Mouse (Mus musculus): ENCODE data around the gene 9330182O14Rik. TPM values are rescaled to one million over a fixed set of nuclear protein-coding genes. Genes with fewer than 3 reads are reported as not detected.
A peak's percentile ranks its signal among the peaks of the same experiment; 100 is the strongest.

The 9330182O14Rik gene
- polyA plus RNA-seq (2014; fragmentation: Nextera tagmentation; extraction: Ambion mirVana) = not detected in 2 replicates

DNA sequence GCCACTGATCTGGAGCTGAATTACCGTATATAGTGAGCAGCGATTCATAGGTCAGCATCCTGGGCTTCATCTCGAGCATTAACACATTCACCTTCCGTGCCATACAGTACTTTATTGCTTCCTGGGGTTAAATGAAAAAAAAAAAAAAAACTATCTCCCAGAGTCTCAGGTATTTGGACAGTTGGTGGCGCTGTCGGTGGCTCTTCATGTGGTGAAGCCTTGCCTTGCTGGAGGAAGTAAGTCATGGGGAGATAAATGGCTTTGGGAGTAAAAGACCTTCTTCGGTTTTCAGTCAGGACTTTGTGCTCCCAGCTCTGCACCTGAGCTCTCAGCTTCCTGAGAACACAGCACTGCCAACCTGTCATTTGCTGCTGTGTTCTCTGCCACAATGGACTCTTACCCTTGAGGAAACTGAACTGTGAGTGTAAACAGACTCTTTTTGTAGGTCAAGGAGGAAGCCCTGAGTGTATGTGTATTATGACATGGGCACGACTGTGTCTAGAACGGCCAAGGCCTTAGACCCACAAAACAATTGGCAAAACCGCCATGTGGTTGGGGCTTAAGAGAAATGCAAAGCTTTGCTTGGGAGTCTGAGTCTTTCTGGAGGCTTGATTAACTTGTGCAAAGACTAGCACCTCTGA lies at the start of gene 9330182O14Rik:
9330182O14Rik (plus strand) TSS at position 214 of the 641 bp plus-strand sequence.
- no peak for ATAC-seq (ENCODE audit: insufficient number of reproducible peaks, insufficient read depth, low FRiP score, low read depth)
- Histone ChIP-seq H3K4me1 (ENCODE audit: control insufficient read depth, insufficient read depth, low read length) (no peaks in the 10 kb centered on the region), H3K9ac (replicated peaks; ENCODE audit: low read depth, low read length) (no peak within 1 kb of the TSS), H3K27me3 (ENCODE audit: control insufficient read depth, insufficient read depth, low read length) (no peaks in the 10 kb centered on the region), H3K27ac (ENCODE audit: low read length) (no peak within 1 kb of the TSS), H3K36me3 (ENCODE audit: control insufficient read depth, insufficient read depth, low read length) (no peaks in the 10 kb centered on the region), H3K9me3 (ENCODE audit: control insufficient read depth, low read depth, low read length) (no peaks in the 10 kb centered on the region), H3K4me3 (ENCODE audit: low read depth, low read length) (no peak within 1 kb of the TSS), H3K4me2 (replicated peaks; ENCODE audit: low read depth, low read length) (no peak within 1 kb of the TSS)
- 47% methylated on average over 10 of the region's 10 CpGs for WGBS

DNA sequence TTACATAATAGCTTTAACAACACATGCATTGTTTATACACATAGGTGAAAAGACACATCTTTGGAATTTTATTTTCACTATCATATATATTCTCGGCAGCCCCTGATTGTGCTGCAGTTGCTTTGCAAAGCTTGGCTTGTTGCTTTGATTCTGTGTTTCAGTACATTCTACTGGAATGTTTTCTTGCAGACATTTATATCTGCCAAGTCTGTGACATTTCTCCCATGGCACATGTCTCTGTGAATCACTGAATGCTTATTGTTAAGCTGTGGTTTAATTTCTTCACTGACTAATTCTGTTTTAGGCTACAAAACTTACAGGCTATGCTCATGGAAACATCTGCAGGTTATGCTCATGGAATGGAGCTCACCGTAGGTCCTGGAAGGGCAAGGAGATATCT lies 30.9 kb upstream of the 9330182O14Rik start:
- Histone ChIP-seq H3K9me3 (ENCODE audit: control insufficient read depth, low read depth, low read length) (no peaks in the 10 kb centered on the region), H3K4me2 (replicated peaks; ENCODE audit: low read depth, low read length) (no peak overlapping the region), H3K9ac (replicated peaks; ENCODE audit: low read depth, low read length) (no peak overlapping the region), H3K4me1 (ENCODE audit: control insufficient read depth, insufficient read depth, low read length) (no peaks in the 10 kb centered on the region), H3K36me3 (ENCODE audit: control insufficient read depth, insufficient read depth, low read length) (no peaks in the 10 kb centered on the region), H3K4me3 (ENCODE audit: low read depth, low read length) (no peak overlapping the region), H3K27me3 (ENCODE audit: control insufficient read depth, insufficient read depth, low read length) (no peaks in the 10 kb centered on the region), H3K27ac (ENCODE audit: low read length) (no peak overlapping the region)
- ATAC-seq (ENCODE audit: insufficient number of reproducible peaks, insufficient read depth, low FRiP score, low read depth) = no peak
- WGBS = 84% methylated on average over 2 of the region's 2 CpGs

DNA sequence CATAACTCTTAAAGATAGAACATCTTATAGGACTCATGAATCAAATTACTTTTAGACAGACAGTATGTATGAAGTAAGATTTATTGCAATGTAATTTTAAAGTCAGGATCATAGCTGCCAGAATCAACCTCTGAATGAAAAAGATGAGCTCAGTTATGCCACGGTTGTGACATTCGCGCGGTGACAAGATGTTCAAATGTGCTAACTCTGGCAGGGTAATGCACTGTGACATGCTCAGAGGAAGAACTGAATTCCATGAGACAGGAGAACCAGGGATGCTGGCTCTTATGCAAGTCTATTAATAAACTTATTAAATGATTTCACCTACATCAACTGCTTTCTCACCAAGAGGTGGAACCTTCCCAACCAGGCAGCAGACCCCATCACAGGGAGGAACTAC lies 28.5 kb upstream of the 9330182O14Rik start:
- no peaks in the 10 kb centered on the region for H3K27me3 ChIP-seq (ENCODE audit: control insufficient read depth, insufficient read depth, low read length)
- no peak overlapping the region for H3K4me2 ChIP-seq (replicated peaks; ENCODE audit: low read depth, low read length)
- 84% methylated on average over 4 of the region's 4 CpGs for WGBS
- ATAC-seq (ENCODE audit: insufficient number of reproducible peaks, insufficient read depth, low FRiP score, low read depth) = no peak
- no peak overlapping the region for H3K27ac ChIP-seq (ENCODE audit: low read length)
- no peak overlapping the region for H3K9ac ChIP-seq (replicated peaks; ENCODE audit: low read depth, low read length)
- H3K9me3 ChIP-seq (ENCODE audit: control insufficient read depth, low read depth, low read length) = no peaks in the 10 kb centered on the region
- no peak overlapping the region for H3K4me3 ChIP-seq (ENCODE audit: low read depth, low read length)
- no peaks in the 10 kb centered on the region for H3K4me1 ChIP-seq (ENCODE audit: control insufficient read depth, insufficient read depth, low read length)
- no peaks in the 10 kb centered on the region for H3K36me3 ChIP-seq (ENCODE audit: control insufficient read depth, insufficient read depth, low read length)

DNA sequence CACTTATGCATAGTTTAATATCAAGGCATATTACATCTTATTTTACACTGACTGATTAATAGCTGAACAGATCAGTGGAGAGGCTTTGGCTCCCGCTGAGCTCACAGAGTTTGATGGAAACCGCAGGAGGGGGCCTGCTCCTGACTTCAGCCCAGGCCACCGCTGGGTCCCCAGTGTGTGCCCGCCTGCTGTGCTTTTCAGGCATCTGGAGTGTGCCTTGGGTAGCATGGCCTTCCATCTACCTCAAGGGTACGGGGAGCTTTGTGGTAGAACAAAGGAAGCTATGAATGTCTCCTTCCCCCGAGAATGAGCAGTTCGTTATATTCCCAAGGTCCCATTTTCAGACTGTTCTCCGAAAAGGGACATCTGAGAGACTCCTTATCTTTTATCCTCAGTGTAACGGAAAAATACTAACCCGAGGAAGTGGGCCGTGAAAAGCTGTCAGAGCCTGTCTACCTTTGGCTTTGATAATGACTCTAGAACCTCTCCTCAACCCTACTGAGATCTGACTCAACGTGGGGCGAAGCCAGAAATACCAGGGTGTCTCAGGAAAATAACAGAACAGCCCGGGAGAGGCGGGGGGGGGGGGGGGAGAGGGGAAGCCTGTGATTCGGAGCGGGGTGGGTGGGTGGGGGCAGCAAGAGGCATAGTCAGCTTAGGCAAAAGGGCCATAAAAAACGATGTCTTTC lies 20.1 kb upstream of the 9330182O14Rik start:
- no peak overlapping the region for H3K4me3 ChIP-seq (ENCODE audit: low read depth, low read length)
- ATAC-seq (ENCODE audit: insufficient number of reproducible peaks, insufficient read depth, low FRiP score, low read depth) = no peak

DNA sequence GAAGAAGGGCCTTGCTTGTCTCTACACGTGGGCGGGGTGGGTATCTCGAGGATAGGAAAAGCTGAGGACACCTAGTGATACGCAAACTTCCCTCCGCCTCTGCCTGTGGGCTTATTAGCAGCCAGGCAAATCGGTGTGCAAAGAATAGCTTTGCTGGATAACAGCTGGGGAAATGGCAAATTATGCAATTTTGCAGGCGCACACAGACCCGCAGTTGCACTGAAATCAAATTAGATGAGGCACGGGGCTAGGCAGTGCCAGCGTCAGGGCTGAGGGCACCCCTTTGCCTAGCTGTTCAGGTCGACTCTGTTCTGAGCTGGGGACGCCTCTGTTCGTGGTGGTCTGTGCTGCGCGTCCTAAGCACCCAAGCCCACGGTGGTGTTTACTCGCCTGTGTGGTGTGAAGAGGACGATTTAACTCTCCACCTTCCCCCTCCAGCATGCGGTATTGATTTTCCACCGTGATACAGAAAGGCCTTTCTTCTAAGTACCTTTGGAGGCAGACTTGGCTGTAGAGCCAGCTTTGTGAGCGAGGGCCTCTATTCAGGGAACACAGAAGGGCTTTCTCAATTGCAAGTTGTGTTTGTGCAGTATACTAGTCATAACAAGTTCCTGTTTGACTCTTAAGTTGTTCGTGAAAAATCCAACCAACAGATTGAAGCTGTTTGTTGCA lies 19.4 kb upstream of the 9330182O14Rik start:
- Histone ChIP-seq H3K9ac (replicated peaks; ENCODE audit: low read depth, low read length) (no peak overlapping the region), H3K36me3 (ENCODE audit: control insufficient read depth, insufficient read depth, low read length) (no peaks in the 10 kb centered on the region), H3K4me3 (ENCODE audit: low read depth, low read length) (no peak overlapping the region), H3K4me1 (ENCODE audit: control insufficient read depth, insufficient read depth, low read length) (no peaks in the 10 kb centered on the region), H3K27me3 (ENCODE audit: control insufficient read depth, insufficient read depth, low read length) (no peaks in the 10 kb centered on the region), H3K4me2 (replicated peaks; ENCODE audit: low read depth, low read length) (0 out of 2 replicates have a peak overlapping the region, but pooled peaks have one; percentile 19), H3K9me3 (ENCODE audit: control insufficient read depth, low read depth, low read length) (no peaks in the 10 kb centered on the region), H3K27ac (ENCODE audit: low read length) (no peak overlapping the region)
- WGBS = 44% methylated on average over 22 of the region's 22 CpGs
- ATAC-seq (ENCODE audit: insufficient number of reproducible peaks, insufficient read depth, low FRiP score, low read depth) = no peak

More for the DNA sequence above, 20.1 kb upstream of the 9330182O14Rik start:
- H3K4me1 ChIP-seq (ENCODE audit: control insufficient read depth, insufficient read depth, low read length) = no peaks in the 10 kb centered on the region
- H3K27ac ChIP-seq (ENCODE audit: low read length) = no peak overlapping the region
- H3K9ac ChIP-seq (replicated peaks; ENCODE audit: low read depth, low read length) = no peak overlapping the region
- no peaks in the 10 kb centered on the region for H3K36me3 ChIP-seq (ENCODE audit: control insufficient read depth, insufficient read depth, low read length)
- no peaks in the 10 kb centered on the region for H3K27me3 ChIP-seq (ENCODE audit: control insufficient read depth, insufficient read depth, low read length)
- no peak overlapping the region for H3K4me2 ChIP-seq (replicated peaks; ENCODE audit: low read depth, low read length)
- no peaks in the 10 kb centered on the region for H3K9me3 ChIP-seq (ENCODE audit: control insufficient read depth, low read depth, low read length)
- 50% methylated on average over 18 of the region's 18 CpGs for WGBS

DNA sequence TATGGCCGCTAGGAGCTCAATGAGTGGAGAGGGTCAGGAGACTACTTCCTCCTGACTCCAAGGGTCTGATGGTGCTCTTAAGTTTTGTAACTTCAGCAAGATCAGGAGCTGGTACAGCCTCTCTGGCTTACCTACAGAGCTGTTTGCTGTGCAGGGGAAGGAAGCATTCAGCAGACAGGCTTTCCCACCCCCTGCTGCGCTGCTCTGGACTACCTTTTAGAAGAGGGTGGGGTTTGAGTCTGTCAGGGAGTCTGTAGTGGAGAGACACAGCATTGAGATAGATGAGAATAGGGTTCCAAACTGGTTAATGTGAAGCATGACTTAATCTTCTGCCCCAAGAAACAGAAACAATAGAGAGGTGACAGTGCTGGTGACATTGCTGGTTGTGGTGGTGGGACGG lies 17.8 kb upstream of the 9330182O14Rik start:
- 81% methylated on average over 3 of the region's 3 CpGs for WGBS
- Histone ChIP-seq H3K27me3 (ENCODE audit: control insufficient read depth, insufficient read depth, low read length) (no peaks in the 10 kb centered on the region), H3K9me3 (ENCODE audit: control insufficient read depth, low read depth, low read length) (no peaks in the 10 kb centered on the region), H3K9ac (replicated peaks; ENCODE audit: low read depth, low read length) (no peak overlapping the region), H3K36me3 (ENCODE audit: control insufficient read depth, insufficient read depth, low read length) (no peaks in the 10 kb centered on the region), H3K27ac (ENCODE audit: low read length) (no peak overlapping the region), H3K4me1 (ENCODE audit: control insufficient read depth, insufficient read depth, low read length) (no peaks in the 10 kb centered on the region), H3K4me2 (replicated peaks; ENCODE audit: low read depth, low read length) (no peak overlapping the region), H3K4me3 (ENCODE audit: low read depth, low read length) (no peak overlapping the region)
- ATAC-seq (ENCODE audit: insufficient number of reproducible peaks, insufficient read depth, low FRiP score, low read depth) = no peak

DNA sequence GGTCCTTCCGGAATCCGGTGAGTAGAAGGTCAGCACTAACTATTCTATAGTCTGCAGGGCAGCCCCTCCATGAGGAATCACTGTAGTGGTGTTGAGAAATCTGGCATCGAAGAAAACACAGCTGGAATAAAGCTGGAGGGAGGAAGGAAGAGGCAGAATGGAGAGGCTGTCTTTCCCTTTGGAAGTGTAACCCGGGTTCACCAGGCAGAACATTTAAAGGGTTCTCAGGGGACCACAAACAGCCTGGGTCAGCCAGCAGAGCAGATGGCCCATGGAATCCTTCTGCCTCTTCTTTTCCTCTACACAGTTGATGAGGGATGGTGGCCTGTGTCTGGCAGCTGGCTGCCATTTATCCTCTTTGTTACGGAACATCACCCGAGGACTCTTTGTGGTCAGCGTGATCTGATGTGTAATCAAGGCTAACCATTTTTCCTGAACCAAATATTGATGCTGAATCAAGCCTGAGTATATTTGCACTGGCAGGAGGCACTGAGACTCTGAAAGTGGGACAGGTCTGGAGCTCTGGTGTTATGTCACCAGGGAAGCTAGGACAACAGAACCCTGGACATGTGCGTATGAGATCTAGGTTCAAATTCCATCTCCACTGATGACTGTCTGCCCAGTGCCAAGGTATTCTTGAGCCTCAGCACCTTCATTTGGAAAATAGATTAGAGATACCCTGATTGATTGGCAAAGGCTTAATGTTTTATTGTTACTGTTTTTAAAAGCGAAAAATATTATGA lies 9.8 kb upstream of the 9330182O14Rik start:
- Histone ChIP-seq H3K27ac (ENCODE audit: low read length) (no peak overlapping the region), H3K4me3 (ENCODE audit: low read depth, low read length) (no peak overlapping the region), H3K9ac (replicated peaks; ENCODE audit: low read depth, low read length) (no peak overlapping the region), H3K4me1 (ENCODE audit: control insufficient read depth, insufficient read depth, low read length) (no peaks in the 10 kb centered on the region), H3K9me3 (ENCODE audit: control insufficient read depth, low read depth, low read length) (no peaks in the 10 kb centered on the region), H3K4me2 (replicated peaks; ENCODE audit: low read depth, low read length) (no peak overlapping the region), H3K27me3 (ENCODE audit: control insufficient read depth, insufficient read depth, low read length) (no peaks in the 10 kb centered on the region), H3K36me3 (ENCODE audit: control insufficient read depth, insufficient read depth, low read length) (no peaks in the 10 kb centered on the region)
- 82% methylated on average over 9 of the region's 9 CpGs for WGBS
- no peak for ATAC-seq (ENCODE audit: insufficient number of reproducible peaks, insufficient read depth, low FRiP score, low read depth)

DNA sequence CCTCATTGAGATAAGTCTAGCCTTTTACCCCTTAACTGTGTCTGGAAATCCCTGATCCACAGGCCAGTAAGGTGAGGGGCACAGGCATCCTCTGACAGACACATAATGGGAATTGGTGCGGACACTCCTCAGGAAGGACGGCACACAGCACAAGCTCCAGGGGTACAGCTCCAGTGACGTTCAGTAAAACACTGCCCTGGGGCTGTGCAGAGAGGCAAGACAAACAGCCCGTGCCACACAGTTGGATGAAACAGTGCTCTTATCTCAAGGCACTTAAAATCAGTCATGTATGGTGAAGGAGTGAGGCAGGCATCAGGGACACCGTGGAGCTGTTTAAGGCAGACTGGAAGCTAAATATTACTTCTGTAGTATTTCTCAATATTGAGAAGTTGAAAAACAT lies 4.7 kb upstream of the 9330182O14Rik start:
- H3K4me3 ChIP-seq (ENCODE audit: low read depth, low read length) = no peak overlapping the region
- WGBS = 64% methylated on average over 5 of the region's 5 CpGs
- no peaks in the 10 kb centered on the region for H3K4me1 ChIP-seq (ENCODE audit: control insufficient read depth, insufficient read depth, low read length)
- ATAC-seq (ENCODE audit: insufficient number of reproducible peaks, insufficient read depth, low FRiP score, low read depth) = no peak
- H3K27me3 ChIP-seq (ENCODE audit: control insufficient read depth, insufficient read depth, low read length) = no peaks in the 10 kb centered on the region
- H3K4me2 ChIP-seq (replicated peaks; ENCODE audit: low read depth, low read length) = no peak overlapping the region
- H3K36me3 ChIP-seq (ENCODE audit: control insufficient read depth, insufficient read depth, low read length) = no peaks in the 10 kb centered on the region
- no peaks in the 10 kb centered on the region for H3K9me3 ChIP-seq (ENCODE audit: control insufficient read depth, low read depth, low read length)
- no peak overlapping the region for H3K9ac ChIP-seq (replicated peaks; ENCODE audit: low read depth, low read length)
- H3K27ac ChIP-seq (ENCODE audit: low read length) = no peak overlapping the region

Data from stomach, embryonic 14.5 days (tissue).